Mouse (Mus musculus) forebrain, embryonic 11.5 days (tissue): ENCODE measurements around the gene A030014E15Rik. TPM values are rescaled to one million over a fixed set of nuclear protein-coding genes. Genes with fewer than 3 reads are reported as not detected.

Experiments
- ATAC-seq: fragments of 200-750 bp; cut with Nextera tagmentation; replicated peaks from 2 replicates; pipeline ENCODE4 v1.8.0; 2017; ENCODE audit warnings: moderate TSS enrichment; ENCODE audit not compliant: low FRiP score
- DNase-seq: peaks from one replicate; pipeline ENCODE4 v3.0.0-alpha.2; 2017; ENCODE audit warnings: low spot score
- H3K27ac ChIP-seq: fragments of 300-500 bp; sonication (generic); 2 replicates; pipeline ENCODE4 v1.5.1; 2014; ENCODE audit warnings: low read depth, low read length
- H3K27me3 ChIP-seq: fragments of 300-500 bp; sonication (generic); 2 replicates; pipeline ENCODE4 v1.6.1; 2014; ENCODE audit warnings: mild to moderate bottlenecking, low read length, mixed read lengths; ENCODE audit not compliant: control insufficient read depth, insufficient read depth
- H3K36me3 ChIP-seq: fragments of 300-500 bp; sonication (generic); 2 replicates; pipeline ENCODE4 v1.6.1; 2014; ENCODE audit warnings: mild to moderate bottlenecking, low read length, moderate library complexity, mixed read lengths; ENCODE audit not compliant: control insufficient read depth, insufficient read depth
- H3K4me1 ChIP-seq: fragments of 300-500 bp; sonication (generic); replicated peaks from 2 replicates; pipeline ENCODE4 v1.6.1; 2014; ENCODE audit warnings: low read length, mixed read lengths; ENCODE audit not compliant: control insufficient read depth, insufficient read depth
- H3K4me2 ChIP-seq: fragments of 300-500 bp; sonication (generic); 2 replicates; pipeline ENCODE4 v1.6.1; 2014; ENCODE audit warnings: low read depth, mild to moderate bottlenecking, low read length, moderate library complexity, mixed read lengths; ENCODE audit not compliant: severe bottlenecking
- H3K4me3 ChIP-seq: fragments of 300-500 bp; sonication (generic); 2 replicates; pipeline ENCODE4 v1.5.1; 2014; ENCODE audit warnings: low read depth, low read length
- H3K9ac ChIP-seq: fragments of 300-500 bp; sonication (generic); 2 replicates; pipeline ENCODE4 v1.6.1; 2014; ENCODE audit warnings: low read length
- H3K9me3 ChIP-seq: fragments of 300-500 bp; sonication (generic); 2 replicates; pipeline ENCODE4 v1.6.1; 2016; ENCODE audit warnings: low read length, mixed read lengths; ENCODE audit not compliant: control insufficient read depth
- WGBS: fragments of 180-500 bp; shearing (Covaris S2); extraction: QIAGEN DNeasy Blood & Tissue Kit; methylation state at CpG from one replicate; pipeline ENCODE4 v1.1.7; 2014; 5-methylcytosine and 5-hydroxymethylcytosine counted together
- polyA plus RNA-seq: library from polyadenylated mRNA; unstranded; fragments of >200 nt; fragmentation: Nextera tagmentation; extraction: Ambion mirVana; gene quantifications from 2 replicates; pipeline ENCODE4 v1.2.1, GENCODE M21; 2014

The A030014E15Rik gene
- polyA plus RNA-seq, 1 experiment from 2014 or later = not detected

- Histone ChIP-seq H3K9me3 (no peaks in the 10 kb centered on the region), H3K4me2 (no peak overlapping the region), H3K27me3 (no peaks in the 10 kb centered on the region), H3K36me3 (no peaks in the 10 kb centered on the region), H3K27ac (no peak overlapping the region), H3K4me1 (no peaks in the 10 kb centered on the region), H3K4me3 (no peak overlapping the region), H3K9ac (no peak overlapping the region)
- DNase-seq (no peak), ATAC-seq (no peak)
- WGBS = 77% methylated on average over 3 of the region's 3 CpGs
Observed at GRCm38 (mm10) chr1:82966413-82966812, 41.7 kb downstream of the A030014E15Rik start.

- Histone ChIP-seq H3K9me3 (no peaks in the 10 kb centered on the region), H3K9ac (no peak overlapping the region), H3K27me3 (no peaks in the 10 kb centered on the region), H3K4me3 (no peak overlapping the region), H3K4me1 (no peaks in the 10 kb centered on the region), H3K4me2 (no peak overlapping the region), H3K27ac (no peak overlapping the region), H3K36me3 (no peaks in the 10 kb centered on the region)
- ATAC-seq (no peak), DNase-seq (no peak)
- 76% methylated on average over 4 of the region's 4 CpGs for WGBS
Observed at GRCm38 (mm10) chr1:82972046-82972445, 47.3 kb downstream of the A030014E15Rik start.

- Histone ChIP-seq H3K4me2 (no peak overlapping the region), H3K4me1 (no peaks in the 10 kb centered on the region), H3K9ac (no peak overlapping the region), H3K4me3 (no peak overlapping the region), H3K27me3 (no peaks in the 10 kb centered on the region), H3K27ac (no peak overlapping the region), H3K9me3 (no peaks in the 10 kb centered on the region), H3K36me3 (no peaks in the 10 kb centered on the region)
- DNase-seq = no peak
- no peak for ATAC-seq
- WGBS = 89% methylated on average over 1 of the region's 1 CpGs
Observed at GRCm38 (mm10) chr1:82973244-82973643, 48.5 kb downstream of the A030014E15Rik start.

GRCm38 (mm10) chr1:82973901-82974300 is 49.2 kb downstream of the A030014E15Rik start:
- Histone ChIP-seq H3K27me3 (no peaks in the 10 kb centered on the region), H3K9ac (no peak overlapping the region), H3K36me3 (no peaks in the 10 kb centered on the region), H3K4me2 (no peak overlapping the region), H3K4me1 (no peaks in the 10 kb centered on the region), H3K9me3 (no peaks in the 10 kb centered on the region), H3K27ac (no peak overlapping the region), H3K4me3 (no peak overlapping the region)
- DNase-seq (no peak), ATAC-seq (no peak)
- WGBS = 80% methylated on average over 6 of the region's 6 CpGs

GRCm38 (mm10) chr1:82974342-82974741 is 49.6 kb downstream of the A030014E15Rik start:
- Histone ChIP-seq H3K4me1 (no peaks in the 10 kb centered on the region), H3K4me2 (no peak overlapping the region), H3K9me3 (no peaks in the 10 kb centered on the region), H3K27ac (no peak overlapping the region), H3K9ac (no peak overlapping the region), H3K36me3 (no peaks in the 10 kb centered on the region), H3K27me3 (no peaks in the 10 kb centered on the region), H3K4me3 (no peak overlapping the region)
- DNase-seq = no peak
- WGBS = 91% methylated on average over 9 of the region's 9 CpGs
- no peak for ATAC-seq

Other genes starting within 250 kb of the A030014E15Rik start
- 268 and 290 TPM in 2 replicates for gene Mff, start 200.0 kb upstream of the A030014E15Rik start, polyA plus RNA-seq
- 0.23 TPM in 1 of 2 replicates, not detected in the other for gene Tm4sf20, start 156.5 kb upstream of the A030014E15Rik start, polyA plus RNA-seq
- not detected in 2 replicates for gene Gm47791, start 153.7 kb upstream of the A030014E15Rik start, polyA plus RNA-seq
- gene Agfg1, start 85.4 kb upstream of the A030014E15Rik start, polyA plus RNA-seq = 47.3 and 49.5 TPM in 2 replicates
- gene A030005L19Rik, start 11.6 kb upstream of the A030014E15Rik start, polyA plus RNA-seq = 0.47 TPM in 1 of 2 replicates, not detected in the other
- gene Gm6217, start 6.5 kb downstream of the A030014E15Rik start, polyA plus RNA-seq = not detected in 2 replicates
- gene A030003K21Rik, start 18.5 kb downstream of the A030014E15Rik start, polyA plus RNA-seq = not detected in 2 replicates
- gene Gm7544, start 31.1 kb downstream of the A030014E15Rik start, polyA plus RNA-seq = not detected in 2 replicates
- not detected in 2 replicates for gene Gm47955, start 35.4 kb downstream of the A030014E15Rik start, polyA plus RNA-seq
- not detected in 2 replicates for gene Gm47959, start 75.6 kb downstream of the A030014E15Rik start, polyA plus RNA-seq
- gene Slc19a3, start 113.5 kb downstream of the A030014E15Rik start, polyA plus RNA-seq = 0.40 and 0.48 TPM in 2 replicates
- gene Krtap28-10, start 117.6 kb downstream of the A030014E15Rik start, polyA plus RNA-seq = not detected in 2 replicates
- gene Gm47969, start 120.0 kb downstream of the A030014E15Rik start, polyA plus RNA-seq = not detected in 2 replicates
- not detected in 2 replicates for gene A030005K14Rik, start 134.5 kb downstream of the A030014E15Rik start, polyA plus RNA-seq
- gene Krtap28-13, start 136.0 kb downstream of the A030014E15Rik start, polyA plus RNA-seq = not detected in 2 replicates
- not detected in 2 replicates for gene Ccl20, start 191.8 kb downstream of the A030014E15Rik start, polyA plus RNA-seq
- 0.21 and 0.59 TPM in 2 replicates for gene Daw1, start 234.8 kb downstream of the A030014E15Rik start, polyA plus RNA-seq